Mouse (Mus musculus): ENCODE measurements around the gene Rcn1.
A peak's percentile ranks its signal among the peaks of the same experiment; 100 is the strongest.

Rcn1 gene

DNA sequence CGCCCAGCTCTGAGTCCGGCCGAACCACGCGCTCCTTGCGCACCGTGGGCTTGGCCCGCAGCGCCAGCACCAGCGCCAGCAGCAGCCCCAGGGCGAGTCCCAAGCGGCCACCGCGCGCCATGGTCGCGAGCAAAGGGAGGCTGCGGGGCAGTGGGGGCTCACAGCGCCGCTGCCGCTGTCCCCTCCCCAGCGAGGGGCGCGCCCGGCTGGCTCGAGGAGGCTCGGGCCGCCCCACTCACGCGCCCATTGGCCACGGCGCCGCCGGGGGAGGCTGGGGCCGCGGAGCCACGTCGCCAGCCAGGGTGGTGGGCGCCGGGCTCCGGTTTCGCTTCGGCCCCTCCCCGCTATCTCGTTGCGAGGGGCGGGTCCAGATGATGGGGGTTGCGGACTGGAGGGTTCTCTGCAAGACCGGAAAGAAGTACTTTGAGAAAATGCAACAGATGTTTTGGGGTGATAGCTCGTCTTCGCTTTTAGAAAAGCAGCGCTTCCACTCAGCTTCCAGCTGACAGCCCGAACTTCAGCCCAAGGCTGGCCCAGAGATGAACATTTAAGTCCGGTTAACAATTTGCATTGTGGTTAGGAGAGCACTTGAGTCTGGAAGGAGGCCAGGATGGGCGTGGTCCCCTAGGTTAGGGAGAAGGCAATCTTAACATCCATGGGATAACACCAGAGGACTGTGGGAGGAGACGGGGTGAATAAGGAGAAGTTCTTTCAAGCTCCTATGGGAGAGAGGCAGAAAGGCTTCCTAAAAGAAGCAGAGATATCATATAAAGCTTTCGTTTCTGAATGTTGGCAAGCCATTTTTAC lies at the start of gene Rcn1:
TSS of gene Rcn1 (minus strand) at position 235 of the 807 bp plus-strand sequence.
- peak; percentile 74 for DNase-seq (ENCODE audit: low spot score)

- peak; percentile 19 for DNase-seq (ENCODE audit: low spot score)
Measured at GRCm38 (mm10) chr2:105444072-105444471, 45.0 kb upstream of the Rcn1 start.

- DNase-seq (ENCODE audit: low spot score) = no peak
Measured at GRCm38 (mm10) chr2:105439022-105439421, 39.9 kb upstream of the Rcn1 start.

DNA sequence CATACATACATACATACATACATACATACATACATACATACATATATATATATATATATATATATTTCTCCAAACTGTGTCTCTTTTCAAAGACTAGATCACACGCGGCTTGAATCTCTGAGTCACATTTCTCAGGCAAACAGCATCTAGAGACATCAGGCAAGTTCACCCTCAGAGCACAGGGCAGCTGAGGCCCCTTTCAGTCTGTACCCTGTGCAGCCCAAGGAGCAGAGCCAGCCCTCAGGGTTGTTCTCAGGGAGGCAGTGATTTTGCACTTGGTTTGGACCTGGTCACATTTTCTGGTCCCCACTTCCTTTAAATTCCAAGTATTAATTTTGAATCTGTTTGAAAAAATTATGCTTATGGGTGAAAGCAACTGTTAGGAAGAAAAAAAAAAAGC lies 39.4 kb upstream of the Rcn1 start:
- no peak for DNase-seq (ENCODE audit: low spot score)

DNA sequence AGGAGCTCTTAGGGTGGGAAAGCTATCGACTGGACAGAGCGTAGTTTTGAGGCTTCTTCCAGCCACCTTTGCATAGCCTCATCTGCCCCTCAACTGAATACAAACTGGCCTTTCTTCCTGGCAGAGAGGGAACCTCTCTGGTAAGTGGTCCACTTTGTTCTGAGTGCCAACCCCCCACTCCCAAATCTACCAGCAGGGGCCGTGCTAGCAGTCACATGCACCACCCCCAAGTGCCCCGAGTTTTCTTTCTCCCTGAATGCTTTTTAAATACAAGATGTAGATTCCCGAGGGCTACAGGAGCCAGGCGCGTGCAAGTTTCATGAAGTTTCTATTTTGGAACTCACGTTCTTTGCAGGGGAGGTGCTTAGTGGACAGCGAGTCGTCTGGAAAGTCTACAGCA lies 33.8 kb upstream of the Rcn1 start:
- DNase-seq (ENCODE audit: low spot score) = no peak

DNA sequence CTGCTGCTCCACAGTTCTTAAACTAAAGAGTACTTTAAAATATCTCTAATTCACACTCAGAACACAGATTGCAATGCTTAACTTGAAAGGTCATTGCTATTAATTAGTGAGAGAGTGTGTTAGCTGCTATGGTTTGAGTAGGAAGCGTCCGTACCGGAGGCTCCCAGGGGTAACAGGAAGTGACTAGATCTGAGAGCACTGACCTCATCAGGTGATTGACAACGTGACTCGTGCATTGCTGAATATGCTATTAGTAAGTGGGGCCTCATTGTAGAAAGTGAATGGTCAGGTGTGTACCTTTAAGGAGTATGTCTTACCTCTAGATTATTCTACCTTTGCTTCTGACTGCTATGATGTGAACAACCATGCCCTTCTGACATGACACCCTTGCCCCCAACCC lies 31.3 kb upstream of the Rcn1 start:
- DNase-seq (ENCODE audit: low spot score) = no peak

DNA sequence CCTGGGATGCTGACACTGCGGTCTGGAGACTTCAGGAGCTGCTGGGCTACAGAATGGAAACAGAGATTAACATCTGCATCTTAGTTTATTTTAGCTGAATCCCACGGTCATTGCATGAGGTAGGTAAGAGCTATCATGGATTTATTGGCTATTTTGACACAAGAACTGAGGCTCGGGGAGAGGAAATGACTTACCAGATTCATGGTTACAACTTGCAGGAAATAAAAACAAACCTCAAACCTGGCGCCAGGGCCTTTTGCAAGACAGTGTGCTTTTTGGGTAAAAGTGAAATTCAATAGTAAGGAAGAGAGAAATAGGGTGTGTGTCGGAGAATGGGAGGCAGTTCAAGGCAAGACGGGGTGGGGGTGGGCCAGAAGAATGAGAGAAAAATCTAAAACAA lies 30.8 kb upstream of the Rcn1 start:
- no peak for DNase-seq (ENCODE audit: low spot score)

DNA sequence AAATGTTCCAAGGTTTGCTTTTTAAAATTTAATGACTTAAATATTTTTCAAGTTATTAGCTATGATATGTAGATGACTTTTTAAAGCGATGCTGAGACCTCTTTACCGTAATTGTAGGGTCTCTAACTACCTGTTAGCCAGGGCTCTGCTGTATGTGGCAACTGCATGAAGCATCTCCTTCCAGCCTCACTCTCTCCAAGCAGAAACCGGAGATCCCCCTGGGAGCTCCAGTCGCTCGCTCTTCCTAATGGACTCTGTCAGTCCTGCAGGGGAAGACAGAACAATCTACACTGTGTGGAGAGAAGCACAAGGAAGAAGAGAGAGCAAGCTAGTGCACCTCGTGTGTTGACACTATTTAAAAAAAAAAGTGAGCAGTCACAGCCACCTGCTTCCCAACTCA lies 29.3 kb upstream of the Rcn1 start:
- DNase-seq (ENCODE audit: low spot score) = no peak

- DNase-seq (ENCODE audit: low spot score) = peak; percentile 57
Measured at GRCm38 (mm10) chr2:105428029-105428428, 28.9 kb upstream of the Rcn1 start.

GRCm38 (mm10) chr2:105427447-105427846 lies 28.3 kb upstream of the Rcn1 start:
- DNase-seq (ENCODE audit: low spot score) = no peak

DNA sequence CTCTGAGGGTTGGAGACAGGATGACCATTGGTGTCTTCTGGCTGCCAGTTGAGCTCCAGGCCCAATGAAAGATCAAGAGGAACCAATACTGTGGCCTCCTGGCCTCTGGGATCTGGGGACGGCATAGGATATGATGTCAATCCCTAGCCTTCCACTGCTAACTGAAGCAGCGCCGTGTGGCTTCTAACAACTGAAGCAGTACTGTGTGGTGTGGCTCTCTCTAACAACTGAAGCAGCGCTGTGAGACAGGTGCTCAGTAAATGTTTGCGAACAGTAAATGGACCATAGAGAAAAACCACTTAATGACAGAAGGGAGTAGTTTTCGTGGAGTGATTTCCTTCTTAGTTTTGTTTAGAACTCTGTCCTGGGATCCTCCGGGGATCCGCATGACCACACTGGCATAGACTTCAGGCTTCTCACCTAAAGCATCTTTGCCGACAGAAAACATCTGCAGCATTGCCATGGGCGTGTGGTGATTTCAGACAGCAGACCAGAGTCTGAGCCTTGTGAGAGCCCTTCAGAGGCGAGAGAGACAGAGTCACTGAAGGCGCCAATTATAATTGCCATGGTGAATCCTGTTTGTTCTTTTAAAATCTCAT lies 19.6 kb upstream of the Rcn1 start:
- DNase-seq (ENCODE audit: low spot score) = no peak

DNA sequence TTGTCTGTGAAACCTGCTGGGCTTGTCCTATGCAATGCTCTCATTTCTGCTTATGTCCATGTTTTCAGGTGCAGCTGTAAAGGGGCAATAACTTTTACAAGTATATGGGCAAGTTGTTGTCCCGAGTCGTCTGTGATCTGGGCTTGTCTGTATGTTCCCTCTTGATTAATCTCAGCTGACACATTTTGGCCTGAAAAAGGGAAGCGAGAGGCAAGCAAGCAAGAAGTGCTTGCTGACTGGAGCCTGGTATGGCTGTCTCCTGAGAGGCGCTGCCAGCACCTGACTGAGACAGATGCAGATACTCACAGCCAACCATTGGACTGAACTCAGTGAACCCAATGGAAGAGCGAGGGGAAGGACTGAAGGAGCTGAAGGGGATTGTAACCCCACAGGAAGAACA lies 18.5 kb upstream of the Rcn1 start:
- DNase-seq (ENCODE audit: low spot score) = no peak

- no peak for DNase-seq (ENCODE audit: low spot score)
Measured at GRCm38 (mm10) chr2:105416660-105417348, 17.7 kb upstream of the Rcn1 start.

- DNase-seq (ENCODE audit: low spot score) = no peak
Measured at GRCm38 (mm10) chr2:105416046-105416659, 17.0 kb upstream of the Rcn1 start.

DNA sequence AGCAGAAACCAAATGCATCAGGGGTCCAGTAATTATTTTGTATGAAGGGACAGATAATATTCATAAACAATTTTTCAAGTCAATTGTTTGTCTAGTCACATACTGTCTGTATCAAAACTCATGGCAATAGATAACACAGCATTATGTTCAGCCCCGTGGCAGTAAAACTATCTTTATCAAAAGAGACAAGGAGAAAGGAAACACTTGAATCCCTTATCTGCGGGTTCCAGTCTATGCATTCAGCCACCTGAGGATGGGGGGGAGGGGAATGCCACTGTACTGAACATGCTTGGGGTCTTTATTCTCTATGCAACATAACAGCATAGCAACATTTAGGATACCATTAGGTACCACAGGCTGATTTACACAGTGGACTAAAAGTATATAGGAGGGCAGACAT lies 15.2 kb upstream of the Rcn1 start:
- DNase-seq (ENCODE audit: low spot score) = no peak

- DNase-seq (ENCODE audit: low spot score) = no peak
Measured at GRCm38 (mm10) chr2:105409253-105409652, 10.1 kb upstream of the Rcn1 start.

- peak; percentile 15 for DNase-seq (ENCODE audit: low spot score)
Measured at GRCm38 (mm10) chr2:105408511-105408910, 9.4 kb upstream of the Rcn1 start.

DNA sequence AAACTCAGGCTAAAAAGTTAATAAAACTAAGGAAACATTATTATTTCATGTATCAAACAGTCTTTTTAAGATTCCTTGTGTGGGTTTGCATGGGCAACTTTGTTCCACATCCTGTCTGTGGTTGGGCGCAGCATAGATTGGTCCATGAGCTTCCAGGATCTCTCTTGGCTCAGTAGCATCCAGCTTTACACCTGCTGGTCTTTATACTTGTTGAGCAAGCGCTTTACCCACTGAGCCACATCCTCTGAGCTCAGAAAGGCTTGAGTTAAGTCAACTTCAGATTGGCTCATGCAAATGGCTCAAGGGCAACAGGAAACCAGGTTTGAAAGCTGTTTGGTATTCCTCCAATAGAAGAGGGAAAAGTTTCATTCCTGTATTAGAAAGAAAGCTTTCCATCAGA lies 3.1 kb upstream of the Rcn1 start:
- no peak for DNase-seq (ENCODE audit: low spot score)

- no peak for DNase-seq (ENCODE audit: low spot score)
Measured at GRCm38 (mm10) chr2:105400558-105400957, 1.4 kb upstream of the Rcn1 start.

DNA sequence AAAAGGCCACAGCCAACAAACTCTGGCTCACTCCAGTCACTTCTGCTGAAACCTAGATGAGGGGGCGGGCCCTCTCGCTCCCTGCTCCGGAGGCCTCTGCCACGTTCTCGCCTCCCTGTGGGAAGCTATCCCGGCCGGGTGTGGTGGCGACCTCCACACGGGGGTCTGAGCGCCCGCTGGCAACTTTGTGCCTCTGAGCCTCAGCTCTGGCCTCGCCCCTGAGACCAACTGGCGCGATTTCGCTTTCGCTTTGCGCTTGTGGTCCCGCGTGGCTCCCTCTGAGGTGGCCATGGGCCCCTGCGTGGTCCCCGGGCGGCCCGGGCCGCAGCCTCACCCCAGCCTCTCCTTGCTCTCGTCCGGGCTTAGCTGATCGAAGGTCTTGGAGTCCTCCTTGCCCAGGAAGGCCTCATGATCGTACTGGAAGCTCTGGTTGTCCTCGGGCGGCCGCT lies 459 bp downstream of the Rcn1 start:
- peak; percentile 48 for DNase-seq (ENCODE audit: low spot score)

GRCm38 (mm10) chr2:105397446-105398211 lies 1.5 kb downstream of the Rcn1 start:
- DNase-seq (ENCODE audit: low spot score) = no peak

DNA sequence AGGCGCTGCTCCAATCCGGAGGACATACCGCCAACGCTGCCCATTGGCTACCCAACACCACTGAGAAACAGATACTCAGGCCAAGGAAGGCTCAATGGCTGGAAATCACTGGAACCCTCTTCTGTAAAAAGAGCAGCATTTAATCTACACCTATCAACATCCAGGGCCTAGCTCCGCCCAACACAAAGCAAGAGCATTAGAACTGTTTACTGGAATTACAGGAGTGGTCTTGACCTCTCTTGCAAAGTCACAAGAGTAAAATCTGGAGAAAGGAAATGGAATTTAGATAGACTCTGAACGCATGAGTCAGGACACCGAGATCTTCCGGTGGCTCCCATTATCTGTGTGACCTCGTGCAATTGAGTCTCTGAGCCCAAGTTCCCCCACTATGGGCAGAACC lies 3.1 kb downstream of the Rcn1 start:
- DNase-seq (ENCODE audit: low spot score) = no peak
